Mouse (Mus musculus): ENCODE results near the gene Etv6.

DNA sequence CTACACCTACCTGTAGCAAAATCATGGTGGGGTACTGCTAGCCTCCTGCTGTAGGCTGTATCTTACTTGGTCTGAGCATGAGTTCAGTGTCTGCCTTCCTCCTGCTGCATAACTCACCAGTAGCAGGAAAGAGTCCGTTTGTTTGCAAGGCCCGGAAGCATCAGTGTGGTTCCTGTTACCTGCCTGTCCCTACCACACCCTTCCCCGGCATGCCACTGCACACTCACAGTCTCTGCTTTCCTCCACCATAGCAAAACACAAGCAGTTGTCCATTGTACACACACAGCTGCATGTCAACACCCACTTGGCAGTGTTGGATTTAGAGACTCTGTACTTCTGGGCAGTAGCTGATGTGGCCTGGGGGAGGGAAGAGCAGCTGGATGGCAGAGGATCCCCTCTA is 220.9 kb downstream of the Etv6 start:
- no peak for TF ChIP-seq POLR2A (IDR thresholded peaks at IDR 0.05; ENCODE audit: low read depth, low read length)
- no peak for TF ChIP-seq CTCF (IDR thresholded peaks at IDR 0.05; ENCODE audit: extremely low read depth, insufficient read length, insufficient replicate concordance, low read depth, low read length)
